Mouse (Mus musculus): ENCODE measurements around the gene Cit.
A peak's percentile ranks its signal among the peaks of the same experiment; 100 is the strongest.
"Not testable (repeated sequence)": the region's sequence is repeated elsewhere in the genome, so short reads cannot be mapped to it uniquely, and the experiment has no call there.

The Cit gene

DNA sequence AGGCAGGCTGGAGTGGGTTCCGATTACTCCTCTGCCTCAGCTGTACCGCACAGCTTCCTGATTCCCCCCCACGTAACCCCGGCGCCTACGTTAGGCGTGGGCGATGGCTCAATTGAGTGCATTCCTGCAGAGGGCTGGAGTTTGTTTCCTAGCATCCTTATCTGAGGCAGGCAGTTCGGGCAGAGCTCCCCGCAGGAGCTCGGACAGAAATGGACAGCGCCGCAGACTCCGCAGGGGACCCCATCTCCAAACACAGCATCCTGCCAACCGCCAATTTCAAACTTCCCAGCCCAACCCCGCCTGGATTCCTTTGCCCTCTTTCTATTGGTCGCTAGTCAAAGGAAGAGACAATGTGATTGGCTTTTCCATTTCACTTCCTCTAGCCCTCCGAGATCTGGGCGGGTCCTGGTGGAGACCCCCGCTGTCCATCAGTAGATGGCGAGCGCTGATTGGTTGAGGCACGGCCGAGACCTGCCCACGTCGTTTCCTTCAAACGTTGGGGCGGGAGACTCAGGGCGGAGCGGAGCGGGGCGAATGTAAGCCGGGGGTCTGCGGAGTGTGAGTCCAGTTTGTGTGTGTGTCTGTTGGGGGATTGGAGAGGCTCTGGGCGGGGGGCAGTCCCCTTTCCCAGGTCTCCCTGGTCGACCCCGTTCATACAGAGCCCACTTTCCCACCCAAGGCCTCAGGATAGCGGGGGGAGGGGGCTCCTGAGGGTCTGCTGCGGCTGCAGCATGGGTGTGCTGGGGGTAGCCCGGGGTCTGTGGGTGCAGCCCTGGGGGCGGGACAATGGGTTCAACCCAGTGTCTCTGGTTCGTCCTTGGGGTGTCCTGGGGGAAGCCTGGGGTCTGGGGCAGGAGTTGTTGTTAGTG is at the start of gene Cit:
Gene Cit, plus strand, starts transcription at position 513 of the 869 bp plus-strand sequence.
- peak; percentile 95 to 96 for DNase-seq

DNA sequence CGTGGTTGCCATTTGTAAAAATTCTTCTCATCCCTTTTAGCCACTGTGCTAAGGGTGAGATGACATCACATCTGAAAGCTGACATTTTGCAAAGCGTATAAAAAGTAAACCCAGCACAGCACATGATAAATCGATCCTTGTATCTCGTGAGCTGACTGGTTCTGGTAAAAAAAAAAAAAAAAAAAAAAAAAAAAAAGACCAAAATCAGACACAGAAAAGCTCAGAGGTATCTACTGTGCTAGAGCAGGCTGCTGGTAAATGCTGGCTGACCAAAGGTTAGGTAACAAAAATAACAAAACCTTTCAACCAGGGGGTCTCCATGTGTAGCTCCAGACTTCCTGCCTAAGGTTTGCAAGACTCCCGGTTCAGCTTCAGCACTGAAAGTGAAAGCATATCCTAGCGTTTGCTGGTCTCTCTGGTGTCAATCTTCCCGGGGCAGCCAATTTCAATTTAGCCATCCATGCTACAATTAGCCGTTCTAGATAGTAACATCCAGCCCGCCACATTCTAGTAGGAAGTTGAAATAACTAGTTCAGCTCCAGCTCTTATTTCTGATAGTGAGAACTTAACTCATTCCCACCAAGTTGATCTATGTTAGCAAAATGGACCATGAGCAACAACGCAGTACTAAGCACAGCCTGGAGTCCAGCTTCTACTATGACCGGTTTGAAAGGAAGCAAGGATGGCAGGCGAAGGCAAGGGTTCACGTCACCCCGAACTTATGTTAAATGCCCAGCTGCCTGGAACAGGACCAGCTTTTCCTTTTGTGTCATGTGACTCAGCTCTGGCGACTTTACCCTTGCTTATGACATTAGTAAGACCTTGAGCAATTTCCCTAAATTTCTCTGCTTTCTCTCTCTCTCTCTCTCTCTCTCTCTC is 45.8 kb upstream of the Cit start:
- peak; percentile 6 to 16 for DNase-seq

DNA sequence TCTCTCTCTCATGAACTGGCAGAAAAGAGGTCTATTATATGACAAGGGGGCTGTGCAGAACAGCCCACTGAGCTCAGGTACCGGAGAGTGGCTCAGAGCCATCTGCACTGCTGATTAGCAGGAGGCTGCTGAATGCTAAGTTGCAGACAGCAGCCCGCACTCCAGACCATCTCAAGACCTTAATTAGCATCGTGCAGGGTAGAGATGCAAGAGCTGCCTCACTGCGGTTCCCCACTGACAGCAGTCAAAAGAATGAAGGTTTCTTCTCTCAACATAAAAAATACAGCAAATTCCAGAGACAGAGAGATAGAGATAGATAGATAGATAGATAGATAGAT is 45.2 kb upstream of the Cit start:
- peak; percentile 9 to 17 for DNase-seq

DNA sequence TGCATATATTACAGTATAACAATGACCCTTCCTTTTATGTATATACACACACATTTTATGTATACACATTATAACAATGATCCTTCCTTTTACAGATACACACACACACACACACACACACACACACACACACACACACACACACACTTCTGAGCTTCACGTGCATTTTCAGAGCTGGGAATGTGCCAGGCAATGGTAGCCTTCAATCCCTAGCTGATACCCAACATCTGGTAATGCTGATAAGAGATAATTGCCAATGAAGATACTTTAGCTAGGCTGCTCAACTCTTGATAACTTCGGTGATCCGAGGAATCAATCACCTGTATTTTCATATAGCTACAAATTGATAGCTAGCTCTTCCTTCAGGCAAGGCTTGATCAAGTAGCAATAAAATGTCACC is 32.8 kb upstream of the Cit start:
- DNase-seq = no peak

DNA sequence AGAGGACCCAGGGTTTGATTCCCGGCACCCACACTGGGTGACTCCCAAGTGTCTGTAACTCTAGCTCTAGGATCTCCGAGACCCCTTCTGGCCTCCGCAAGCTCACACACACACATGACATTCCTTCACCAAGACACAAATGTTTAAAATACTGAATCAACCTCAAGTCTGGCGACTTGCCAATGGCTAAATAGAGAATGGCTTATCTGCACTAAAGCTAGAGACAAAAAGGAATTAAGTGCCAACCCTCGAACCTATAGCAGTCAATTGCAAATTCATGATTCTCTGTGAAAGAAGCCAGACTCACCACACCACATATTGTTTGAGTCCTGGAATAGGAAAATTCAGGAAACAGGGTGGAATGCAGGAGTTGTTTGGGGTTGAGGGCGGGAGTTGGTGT is 28.1 kb upstream of the Cit start:
- peak in 1 of 2 experiments; percentile 13 for DNase-seq

DNA sequence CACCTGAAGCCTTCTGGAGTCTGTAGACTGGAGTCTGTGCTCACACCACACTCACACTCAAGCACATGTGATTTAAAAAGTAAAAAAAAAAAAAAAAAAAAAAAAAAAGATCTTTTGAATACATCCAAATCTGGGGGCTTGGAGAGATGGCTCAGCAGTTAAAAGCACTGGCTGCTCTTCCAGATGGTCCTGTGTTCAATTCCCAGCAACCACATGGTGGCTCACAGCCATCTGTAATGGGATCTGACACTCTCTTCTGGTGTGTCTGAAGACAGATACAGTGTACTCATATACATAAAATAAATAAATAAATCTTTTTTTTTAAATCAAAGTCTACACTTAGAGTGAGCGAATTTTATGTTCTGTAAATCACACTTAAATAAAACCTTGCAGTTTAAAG is 27.4 kb upstream of the Cit start:
- DNase-seq = not testable (repeated sequence)

DNA sequence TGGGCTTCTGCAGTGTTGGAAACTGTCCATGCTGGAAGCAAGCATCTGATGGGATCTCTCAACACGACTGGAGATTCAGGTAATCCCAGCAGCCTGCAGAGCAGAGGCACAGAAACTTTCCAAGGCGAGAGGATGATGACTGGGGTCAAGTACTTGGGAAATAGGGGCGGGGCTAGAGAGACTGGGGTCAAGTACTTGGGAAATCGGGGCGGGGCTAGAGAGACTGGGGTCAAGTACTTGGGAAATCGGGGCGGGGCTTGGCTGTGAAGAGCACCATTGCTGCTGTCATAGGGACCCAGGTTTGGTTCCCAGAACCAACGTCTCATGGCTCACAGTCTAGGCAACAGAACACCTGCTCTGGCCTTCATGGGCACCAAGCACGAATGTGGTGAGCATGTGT is 25.1 kb upstream of the Cit start:
- peak; percentile 9 for DNase-seq

DNA sequence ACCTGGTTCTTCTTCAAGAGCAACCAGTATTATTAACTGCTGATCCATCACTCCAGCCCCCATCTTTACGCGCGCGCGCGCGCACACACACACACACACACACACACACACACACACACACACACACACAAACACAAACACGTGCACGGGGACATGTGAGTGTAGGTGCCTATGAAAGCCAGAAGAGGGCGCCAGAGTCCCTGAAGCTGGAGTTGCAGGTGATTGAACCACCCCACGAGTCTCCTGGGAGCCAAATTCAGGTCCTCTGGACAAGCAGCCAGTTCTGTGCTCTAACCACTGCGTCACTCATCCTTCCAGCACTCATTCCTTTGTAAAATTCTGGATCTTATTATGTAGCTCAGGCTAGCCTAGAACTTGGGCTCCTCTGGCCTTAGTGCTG is 23.9 kb upstream of the Cit start:
- DNase-seq = no peak

DNA sequence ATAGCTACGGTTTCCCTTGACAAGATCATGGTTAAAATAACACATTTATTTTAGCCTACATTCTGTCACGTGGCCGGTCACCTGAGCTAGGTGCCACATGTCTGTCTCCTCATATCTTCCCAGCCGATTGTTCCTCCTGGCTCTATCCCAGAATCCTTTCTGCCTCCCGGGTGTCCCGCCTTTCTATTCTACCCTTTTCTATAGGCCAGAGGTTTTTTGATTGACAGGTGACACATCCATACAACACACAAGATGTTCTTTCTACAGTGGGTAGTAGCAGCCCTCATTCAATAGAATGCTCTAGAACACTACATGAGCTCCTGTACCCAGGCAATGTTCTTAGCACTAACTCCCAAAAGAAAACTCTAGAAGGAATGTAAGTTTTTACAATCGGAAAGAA is 23.2 kb upstream of the Cit start:
- DNase-seq = no peak

DNA sequence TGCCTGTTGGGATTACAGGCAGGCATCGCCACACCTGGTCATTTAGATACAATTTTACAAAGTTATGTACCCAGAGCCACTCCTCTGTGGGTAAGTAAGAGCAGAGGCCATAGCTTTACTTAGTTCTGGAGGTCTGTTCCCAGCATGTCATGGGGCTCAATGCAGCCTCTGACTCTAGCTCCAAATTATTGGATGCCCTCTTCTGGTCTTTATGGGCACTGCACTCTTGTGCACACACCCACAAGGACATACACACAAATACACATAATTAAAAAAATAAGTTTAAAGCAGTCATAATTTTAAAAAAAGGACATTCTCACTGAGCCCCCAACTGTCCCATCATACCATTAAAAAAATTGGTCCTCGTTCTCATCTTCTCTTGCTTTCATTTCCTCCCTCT is 12.3 kb upstream of the Cit start:
- DNase-seq = no peak

DNA sequence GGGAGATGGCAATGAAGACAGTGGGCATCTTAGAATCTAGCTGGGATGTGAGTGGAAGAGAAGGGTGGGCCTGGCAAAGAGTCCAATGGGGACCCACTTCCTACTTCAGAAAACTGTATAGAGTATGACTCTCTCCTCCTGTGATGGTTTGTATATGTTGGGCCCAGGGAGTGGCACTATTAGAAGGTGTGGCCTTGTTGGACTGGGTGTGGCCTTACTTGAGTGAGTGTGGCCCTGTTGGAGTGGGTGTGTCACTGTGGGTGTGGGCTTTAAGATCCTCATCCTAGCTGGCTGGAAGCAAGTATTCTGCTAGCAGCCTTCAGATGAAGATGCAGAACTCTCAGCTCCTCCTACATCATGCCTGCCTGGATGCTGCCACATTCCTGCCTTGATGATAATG is 11.3 kb upstream of the Cit start:
- DNase-seq = not testable (repeated sequence)

DNA sequence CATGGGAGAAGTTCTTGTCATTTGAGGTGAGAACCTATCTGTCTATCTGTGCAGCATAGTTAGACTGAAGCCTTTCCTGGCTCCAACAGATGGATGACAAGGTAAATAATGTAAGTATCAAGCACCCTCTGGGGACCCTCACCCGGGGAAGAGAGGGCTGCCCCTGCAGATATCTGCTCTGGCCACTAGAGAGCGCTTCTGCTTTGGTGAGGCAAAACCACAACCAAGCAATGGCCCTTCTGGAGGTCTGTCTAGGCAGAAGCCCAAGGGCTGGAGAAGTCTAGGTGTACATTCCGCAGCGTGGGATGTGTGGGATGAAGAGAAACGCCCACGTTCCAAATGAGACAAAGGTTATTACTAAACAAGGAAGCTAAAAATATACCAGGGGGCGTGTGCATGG is 9.8 kb upstream of the Cit start:
- peak in 1 of 2 experiments; percentile 29 for DNase-seq

DNA sequence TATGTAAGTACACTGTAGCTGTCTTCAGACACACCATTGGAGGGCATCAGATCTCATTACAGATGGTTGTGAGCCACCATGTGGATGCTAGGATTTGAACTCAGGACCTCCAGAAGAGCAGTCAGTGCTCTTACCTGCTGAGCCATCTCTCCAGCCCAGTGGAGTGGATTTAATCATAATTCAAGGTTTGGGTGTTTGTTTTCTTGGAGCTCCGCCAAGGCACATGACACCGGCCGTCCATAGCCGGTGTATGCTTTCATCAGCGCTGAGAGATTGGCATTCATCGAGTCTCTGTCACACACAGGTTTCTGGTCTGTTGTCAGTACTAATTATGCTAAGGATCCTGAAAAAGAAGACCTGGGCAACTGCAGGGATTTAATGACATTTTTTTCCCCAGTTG is 7.0 kb upstream of the Cit start:
- peak in 1 of 2 experiments; percentile 25 for DNase-seq

DNA sequence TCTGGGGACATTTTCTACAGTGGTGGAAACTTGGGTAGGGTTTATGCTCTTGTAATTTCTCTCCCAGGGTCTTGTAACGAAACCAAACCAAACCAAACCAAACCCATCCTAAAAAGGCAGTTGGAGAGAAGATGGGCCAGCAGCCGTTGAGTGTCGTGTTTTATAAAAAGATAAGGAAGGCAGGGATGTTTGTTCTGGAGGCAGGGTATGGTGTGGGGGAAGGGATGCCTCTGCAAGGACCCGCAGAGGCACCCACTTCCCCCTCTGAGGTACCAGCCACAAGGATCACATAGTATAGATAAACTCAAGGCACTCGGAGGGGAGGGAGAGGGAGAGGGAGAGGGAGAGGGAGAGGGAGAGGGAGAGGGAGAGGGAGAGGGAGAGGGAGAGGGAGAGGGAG is 4.6 kb upstream of the Cit start:
- DNase-seq = no peak

DNA sequence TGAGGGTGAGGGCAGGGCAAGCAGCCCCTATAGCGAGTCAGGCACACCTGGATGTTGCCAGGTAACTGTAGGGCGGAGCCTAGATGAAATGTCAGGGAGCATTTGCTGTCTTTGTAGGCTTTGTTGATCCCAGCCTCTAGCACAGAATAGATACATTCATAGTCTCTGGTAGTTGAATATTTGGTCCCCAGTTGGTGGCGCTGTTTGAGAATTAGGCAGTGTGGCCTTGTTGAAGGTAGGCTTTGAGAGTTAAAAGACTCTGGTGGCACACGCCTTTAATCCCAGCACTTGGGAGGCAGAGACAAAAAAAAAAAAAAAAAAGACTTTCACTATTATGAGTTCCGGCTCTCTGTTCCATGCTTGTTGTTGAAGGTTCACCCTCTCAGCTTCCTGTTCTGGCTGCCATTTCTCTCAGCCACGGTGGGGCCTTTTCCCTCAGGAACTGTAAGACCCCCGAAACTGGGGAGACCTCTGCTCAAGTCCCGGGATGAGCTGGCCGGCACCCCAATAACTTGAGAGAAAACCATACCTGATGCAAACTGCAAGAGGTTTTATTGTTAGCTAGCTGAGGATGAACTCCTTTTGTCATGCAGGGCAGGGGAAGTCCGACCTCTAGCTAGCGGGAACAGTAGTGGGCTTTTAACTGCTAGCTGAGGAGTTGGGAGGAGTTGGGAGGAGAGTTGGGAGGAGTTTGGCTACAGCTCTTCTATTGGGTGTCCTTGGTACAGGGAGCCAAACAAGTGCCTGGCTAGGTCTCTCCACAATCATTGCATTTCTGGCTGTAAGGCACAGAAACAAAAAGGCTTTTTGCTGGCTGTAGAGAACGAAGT is 3.9 kb upstream of the Cit start:
- DNase-seq = peak in 1 of 2 experiments; percentile 15

DNA sequence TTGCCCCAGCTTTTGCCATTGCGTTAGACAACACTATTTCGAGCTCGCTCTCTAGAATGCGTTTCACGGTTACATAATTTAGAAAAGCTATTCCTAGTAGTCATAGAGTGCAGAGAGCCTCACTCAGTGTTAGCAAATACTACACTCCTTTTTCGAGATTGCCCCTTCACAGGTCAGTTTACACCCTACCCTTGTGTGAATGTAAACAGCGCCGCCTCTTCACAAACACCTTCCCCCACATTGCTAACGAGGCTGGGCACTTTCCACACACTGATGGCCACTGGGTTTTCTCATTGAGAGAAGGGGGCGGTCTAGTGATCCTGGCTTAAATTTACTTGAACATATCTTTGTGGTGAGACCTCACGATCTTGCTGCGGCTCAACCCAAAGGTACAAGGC is 711 bp upstream of the Cit start:
- no peak for DNase-seq

DNA sequence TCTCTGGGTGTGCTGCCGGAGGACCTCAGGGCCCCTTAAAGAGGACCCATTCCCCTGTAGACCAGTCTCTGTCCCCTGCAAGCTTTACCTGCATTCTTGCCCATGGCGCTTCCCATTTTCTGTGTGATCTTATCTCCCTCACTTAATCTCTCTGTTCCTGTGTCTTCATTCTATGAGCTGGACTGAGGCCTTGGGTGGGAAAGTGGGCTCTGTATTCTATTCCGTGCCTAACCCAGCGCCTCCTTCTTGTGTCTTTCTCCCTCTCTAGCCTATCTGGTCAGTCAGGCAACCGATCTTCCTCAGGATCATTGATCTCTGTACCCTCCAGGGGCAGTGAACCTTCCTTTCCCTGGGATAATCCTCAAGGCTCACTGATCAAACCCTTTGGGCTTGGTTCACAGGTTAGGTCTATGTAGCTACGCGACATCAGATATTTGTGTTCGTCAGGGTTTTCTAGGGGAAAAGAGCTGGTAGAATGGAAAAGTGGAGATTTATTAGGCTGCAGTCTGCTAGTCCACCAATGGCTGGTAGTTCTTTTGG is 627 bp downstream of the Cit start:
- no peak for DNase-seq

DNA sequence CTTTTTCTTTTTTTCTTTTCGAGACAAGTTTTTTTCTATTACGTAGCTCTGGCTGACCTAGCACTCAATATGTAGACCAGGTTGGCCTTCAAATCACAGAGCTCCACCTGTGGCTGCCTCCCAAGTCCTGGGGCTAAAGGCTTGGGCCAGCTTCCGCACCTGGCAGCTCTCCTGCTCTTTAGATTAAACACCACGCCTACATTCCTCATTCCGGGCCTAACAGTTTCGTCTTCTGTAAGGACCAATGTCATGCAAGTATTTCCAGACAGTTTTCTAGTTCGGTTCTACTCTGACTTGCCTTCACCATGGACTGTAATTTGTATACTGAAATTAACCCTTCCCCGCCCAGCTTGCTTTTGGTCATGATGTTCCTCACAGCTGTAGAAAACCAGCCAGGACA is 2.1 kb downstream of the Cit start:
- DNase-seq = no peak

DNA sequence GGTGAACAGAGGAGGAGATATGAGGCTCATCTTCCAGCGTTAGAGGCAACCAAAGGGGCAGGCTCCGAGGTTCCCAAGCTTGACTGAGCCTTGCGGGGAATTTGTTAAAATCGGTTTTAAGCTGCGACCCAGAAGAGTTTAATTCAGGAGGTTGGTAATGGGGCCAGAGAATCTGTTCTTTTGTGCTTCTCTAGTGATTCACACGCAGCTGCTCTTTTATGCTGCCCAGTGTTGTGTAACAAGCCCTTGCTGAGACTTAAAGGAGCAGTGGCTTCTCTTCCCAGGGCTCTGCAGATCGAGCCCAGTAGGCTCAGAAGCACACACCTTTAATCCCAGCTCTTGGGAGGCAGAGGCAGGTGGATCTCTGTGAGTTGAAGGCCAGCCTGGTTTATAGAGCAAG is 3.4 kb downstream of the Cit start:
- no peak for DNase-seq

DNA sequence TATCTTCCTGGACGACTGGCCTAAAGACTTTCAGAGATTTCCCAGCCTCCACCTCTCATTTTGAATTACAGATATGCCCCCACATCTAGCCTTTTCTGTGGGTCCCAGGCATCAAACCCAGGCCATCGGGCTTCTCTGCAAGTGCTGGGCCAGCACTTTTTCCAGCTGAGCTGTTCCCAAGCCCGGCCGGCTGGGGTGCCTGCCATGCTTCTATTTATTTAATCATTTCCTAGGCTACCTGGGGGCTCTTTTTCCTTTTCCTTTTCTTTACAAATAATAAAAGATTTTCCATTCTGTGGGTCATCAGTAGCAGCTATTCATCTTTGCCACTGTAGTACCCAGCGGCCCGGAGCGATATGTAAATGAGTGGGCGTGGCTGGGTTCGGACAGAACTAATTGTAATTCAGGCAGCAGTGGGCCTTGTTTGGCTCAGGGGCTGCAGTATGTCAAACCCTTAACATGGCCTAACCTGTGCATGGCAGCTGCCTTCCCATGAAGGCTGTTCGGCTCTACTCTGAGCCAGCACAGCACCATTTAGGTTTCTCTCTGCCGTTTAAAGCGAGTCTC is 4.3 kb downstream of the Cit start:
- DNase-seq = no peak

DNA sequence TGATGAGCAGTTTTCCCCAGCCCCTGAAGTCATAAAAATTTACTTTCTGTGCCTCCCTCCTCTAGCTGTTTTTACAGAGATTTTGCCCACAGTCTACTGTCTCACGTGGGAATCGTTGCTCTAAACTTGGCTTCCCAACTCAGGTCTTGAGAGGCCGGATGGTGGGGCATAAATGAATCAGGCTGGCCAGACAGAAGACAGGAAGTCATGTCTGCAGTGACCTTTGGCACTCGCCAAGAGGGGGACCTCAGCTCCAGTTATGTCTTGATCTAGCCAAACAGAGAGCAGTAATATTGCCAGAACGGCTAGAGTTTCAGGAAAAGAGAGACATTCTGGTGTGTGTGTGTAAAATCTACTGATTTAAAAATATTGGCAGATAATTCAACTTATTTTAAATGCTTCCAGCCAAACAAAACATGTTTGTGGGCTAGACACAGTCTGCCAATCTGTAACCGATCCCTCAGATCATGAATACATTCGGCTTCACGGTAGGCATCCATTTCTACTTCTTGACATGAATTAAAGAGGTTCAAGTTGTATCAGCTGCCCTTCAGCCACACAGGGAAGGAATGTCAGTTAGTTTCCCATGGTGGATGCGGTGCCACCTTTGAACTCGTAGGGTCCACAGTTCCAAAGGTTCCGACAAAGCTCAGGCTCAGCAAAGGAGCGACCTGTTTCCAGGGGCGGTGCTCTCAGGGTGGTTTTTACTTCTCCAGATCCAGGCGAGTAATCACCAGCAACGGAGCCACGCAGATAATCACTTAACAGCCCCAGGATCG is 5.4 kb downstream of the Cit start:
- DNase-seq = no peak

DNA sequence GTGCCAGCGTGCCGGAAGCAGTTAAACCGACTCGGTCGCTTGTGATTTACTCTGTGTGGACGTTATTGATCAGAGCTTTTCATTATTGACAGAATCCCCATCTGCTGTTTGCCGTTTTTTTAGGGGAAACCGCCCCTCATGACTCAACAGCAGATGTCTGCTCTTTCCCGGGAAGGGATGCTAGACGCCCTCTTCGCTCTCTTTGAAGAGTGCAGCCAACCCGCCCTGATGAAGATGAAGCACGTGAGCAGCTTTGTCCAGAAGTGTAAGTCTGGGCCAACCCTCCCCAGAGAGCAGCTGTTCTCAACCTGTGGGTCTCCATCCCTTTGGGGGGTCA is 5.9 kb downstream of the Cit start:
- DNase-seq = no peak
